Mouse (Mus musculus) megakaryocyte progenitor cell, adult 5-6 weeks (primary cell): ENCODE data around the gene Mllt3. TPM values are rescaled to one million over a fixed set of nuclear protein-coding genes. Genes with fewer than 3 reads are reported as not detected.

ENCODE experiments used
- ATAC-seq: replicated peaks from 2 replicates; pipeline ENCODE4 v1.8.0; 2016; ENCODE audit warnings: mild to moderate bottlenecking, moderate TSS enrichment, inconsistent platforms; ENCODE audit not compliant: poor library complexity
- total RNA-seq, 2 experiments: library from RNA; stranded (forward) in 1 of 2; stranded (reverse) in 1 of 2; fragments of 157-497, 149-512 nt in 1 of 2; fragments of 200-1000 nt in 1 of 2; gene quantifications; 2 replicates each; pipeline versions ENCODE4 v1.2.3 to v1.2.4; 2015 to 2017

Gene Mllt3
- total RNA-seq, 2 experiments from 2014 or later: 16.1 to 17.6 TPM

- no peak for ATAC-seq
Measured at GRCm38 (mm10) chr4:87954421-87955083, 78.6 kb downstream of the Mllt3 start.

- peak; percentile 50 for ATAC-seq
Measured at GRCm38 (mm10) chr4:87953736-87954135, 79.4 kb downstream of the Mllt3 start.

GRCm38 (mm10) chr4:87953268-87953667, 79.9 kb downstream of the Mllt3 start:
- peak; percentile 52; the same call in 1 of the 2 replicates for ATAC-seq

GRCm38 (mm10) chr4:87949451-87949850, 83.7 kb downstream of the Mllt3 start:
- ATAC-seq: no peak

GRCm38 (mm10) chr4:87944320-87944719, 88.8 kb downstream of the Mllt3 start:
- peak; percentile 93 for ATAC-seq

- no peak; the same call in 1 of the 2 replicates for ATAC-seq
Measured at GRCm38 (mm10) chr4:87942921-87943403, 90.2 kb downstream of the Mllt3 start.

- ATAC-seq: no peak
Measured at GRCm38 (mm10) chr4:87939474-87940154, 93.5 kb downstream of the Mllt3 start.

GRCm38 (mm10) chr4:87936326-87936725, 96.8 kb downstream of the Mllt3 start:
- no peak for ATAC-seq

GRCm38 (mm10) chr4:87933701-87934337, 99.3 kb downstream of the Mllt3 start:
- no peak for ATAC-seq

GRCm38 (mm10) chr4:87930356-87931245, 102.6 kb downstream of the Mllt3 start:
- peak; percentile 90 for ATAC-seq

GRCm38 (mm10) chr4:87928603-87929199, 104.5 kb downstream of the Mllt3 start:
- no peak for ATAC-seq

- no peak for ATAC-seq
Measured at GRCm38 (mm10) chr4:87927354-87927753, 105.8 kb downstream of the Mllt3 start.

- ATAC-seq: no peak
Measured at GRCm38 (mm10) chr4:87920664-87921063, 112.5 kb downstream of the Mllt3 start.

GRCm38 (mm10) chr4:87911172-87911994, 121.8 kb downstream of the Mllt3 start:
- ATAC-seq: peak; percentile 29

GRCm38 (mm10) chr4:87905149-87905771, 127.9 kb downstream of the Mllt3 start:
- ATAC-seq: no peak; the same call in 1 of the 2 replicates

GRCm38 (mm10) chr4:87904722-87905121, 128.4 kb downstream of the Mllt3 start:
- peak; percentile 49; the same call in 1 of the 2 replicates for ATAC-seq

- ATAC-seq: peak; percentile 50
Measured at GRCm38 (mm10) chr4:87902584-87902983, 130.6 kb downstream of the Mllt3 start.

- ATAC-seq: no peak
Measured at GRCm38 (mm10) chr4:87901166-87901565, 132.0 kb downstream of the Mllt3 start.

GRCm38 (mm10) chr4:87893498-87893897, 139.7 kb downstream of the Mllt3 start:
- peak; percentile 14; the same call in 1 of the 2 replicates for ATAC-seq
